Mouse (Mus musculus) myocyte (in vitro differentiated cells): ENCODE results near the gene Prkag2. TPM values are rescaled to one million over a fixed set of nuclear protein-coding genes. Genes with fewer than 3 reads are reported as not detected.

Experiments used
- H3K27me3 ChIP-seq: one replicate; pipeline ENCODE4 v1.6.1; 2011; ENCODE audit not compliant: control insufficient read depth, insufficient read depth, insufficient read length
- H3K36me3 ChIP-seq: one replicate; pipeline ENCODE4 v1.6.1; 2011; ENCODE audit not compliant: control insufficient read depth, insufficient read depth
- H3K4me2 ChIP-seq: one replicate; pipeline ENCODE4 v1.6.1; 2011; ENCODE audit warnings: low read depth, control low read depth
- H3K4me3 ChIP-seq: one replicate; pipeline ENCODE4 v1.5.1; 2011; ENCODE audit warnings: mild to moderate bottlenecking, control low read depth, moderate library complexity
- H3K79me2 ChIP-seq: one replicate; pipeline ENCODE4 v1.6.1; 2011; ENCODE audit not compliant: control insufficient read depth, insufficient read depth
- H3ac ChIP-seq: one replicate; pipeline ENCODE4 v1.6.1; 2011; ENCODE audit not compliant: control insufficient read depth, insufficient read length
- CEBPB ChIP-seq: IDR thresholded peaks from 2 replicates; pipeline ENCODE4 v1.6.1; 2011; ENCODE audit warnings: mild to moderate bottlenecking, moderate library complexity; ENCODE audit not compliant: poor library complexity, insufficient read depth, severe bottlenecking
- E2F4 ChIP-seq: IDR thresholded peaks from one replicate; pipeline ENCODE4 v1.6.1; 2011; ENCODE audit warnings: mild to moderate bottlenecking, control low read depth, moderate library complexity; ENCODE audit not compliant: insufficient read depth
- MAX ChIP-seq: IDR thresholded peaks from one replicate; pipeline ENCODE4 v1.6.1; 2011; ENCODE audit warnings: low read depth, mild to moderate bottlenecking, control low read depth
- MYOD1 ChIP-seq, 3 experiments: IDR thresholded peaks; one replicate each; pipeline ENCODE4 v1.6.1; 2011; ENCODE audit warnings: control low read depth in 2 of 3, low read depth in 2 of 3, mild to moderate bottlenecking in 2 of 3, moderate library complexity in 1 of 3; ENCODE audit not compliant: insufficient read length in 2 of 3, control insufficient read depth in 1 of 3
- MYOG ChIP-seq, 3 experiments: IDR thresholded peaks; one replicate each; pipeline ENCODE4 v1.6.1; 2011; ENCODE audit warnings: control low read depth in 2 of 3, low read depth in 2 of 3, mild to moderate bottlenecking in 2 of 3; ENCODE audit not compliant: insufficient read length in 2 of 3, control insufficient read depth in 1 of 3, insufficient read depth in 1 of 3
- POLR2A ChIP-seq: IDR thresholded peaks from one replicate; pipeline ENCODE4 v1.6.1; 2011; ENCODE audit warnings: low read depth, mild to moderate bottlenecking, control low read depth, moderate library complexity; ENCODE audit not compliant: insufficient read length
- POLR2AphosphoS2 ChIP-seq: IDR thresholded peaks from one replicate; pipeline ENCODE4 v1.6.1; 2011; ENCODE audit warnings: low read depth, control low read depth; ENCODE audit not compliant: insufficient read length
- REST ChIP-seq: IDR thresholded peaks from one replicate; pipeline ENCODE4 v1.6.1; 2011; ENCODE audit warnings: mild to moderate bottlenecking, control low read depth, moderate library complexity; ENCODE audit not compliant: insufficient read depth, insufficient read length
- SRF ChIP-seq: IDR thresholded peaks from one replicate; pipeline ENCODE4 v1.6.1; 2011; ENCODE audit warnings: low read depth; ENCODE audit not compliant: control insufficient read depth, insufficient read length
- TCF12 ChIP-seq: IDR thresholded peaks from one replicate; pipeline ENCODE4 v1.6.1; 2011; ENCODE audit warnings: mild to moderate bottlenecking, control low read depth; ENCODE audit not compliant: poor library complexity, insufficient read depth, severe bottlenecking
- TCF3 ChIP-seq: IDR thresholded peaks from one replicate; pipeline ENCODE4 v1.6.1; 2011; ENCODE audit warnings: low read depth, control low read depth; ENCODE audit not compliant: insufficient read length
- USF1 ChIP-seq: IDR thresholded peaks from one replicate; pipeline ENCODE4 v1.6.1; 2011; ENCODE audit warnings: low read depth, mild to moderate bottlenecking, control low read depth, moderate library complexity
- polyA plus RNA-seq: library from polyadenylated mRNA; unstranded; fragments of >200 nt; fragmentation: generic; extraction: Trizol; gene quantifications from one replicate; pipeline ENCODE4 v1.2.1, GENCODE M21; 2012; ENCODE audit warnings: missing spikeins

The Prkag2 gene
- polyA plus RNA-seq, 1 experiment: 5.8 TPM

DNA sequence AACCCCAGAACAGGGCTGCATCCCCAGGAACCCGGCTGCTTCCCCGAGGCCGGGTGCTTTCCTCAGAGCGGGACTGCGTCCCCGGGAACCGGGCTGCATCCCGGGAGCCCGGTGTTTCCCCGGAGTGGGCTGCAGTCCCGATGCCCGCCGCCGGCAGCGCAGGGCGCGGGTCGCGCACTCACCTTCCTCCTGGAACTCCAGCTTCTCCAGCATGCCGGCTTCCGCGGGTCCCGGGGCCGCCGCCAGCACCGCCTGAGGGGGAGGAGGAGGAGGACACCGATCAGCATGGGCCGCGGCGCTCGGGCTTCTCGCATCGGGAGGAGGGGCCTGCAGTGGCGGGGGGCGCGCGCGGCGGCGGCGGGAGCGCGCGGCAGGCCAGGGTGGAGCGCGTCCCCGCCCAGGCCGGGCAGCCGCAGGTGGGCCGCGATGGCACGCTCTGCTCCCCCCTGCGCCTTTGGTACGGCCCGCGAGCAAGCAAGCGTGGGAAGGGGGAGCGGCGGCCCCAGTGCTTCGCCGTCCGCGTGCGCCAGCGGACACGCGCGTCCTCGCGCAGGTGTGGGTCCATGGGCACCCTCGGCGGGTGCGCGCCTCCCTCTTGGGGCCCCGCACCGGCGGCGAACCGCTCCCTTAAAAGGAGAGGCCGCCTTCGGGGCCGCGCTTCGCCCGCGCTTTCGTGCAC is 192.2 kb downstream of the Prkag2 start:
- Histone ChIP-seq H3ac (peak overlapping the region; percentile 48), H3K4me3 (peak overlapping the region; percentile 33), H3K79me2 (no peaks in the 10 kb centered on the region), H3K36me3 (no peaks in the 10 kb centered on the region), H3K4me2 (peak overlapping the region; percentile 89), H3K27me3 (no peaks in the 10 kb centered on the region)
- no peak for TF ChIP-seq CEBPB
- no peak for TF ChIP-seq REST
- TF ChIP-seq TCF3: no peak

DNA sequence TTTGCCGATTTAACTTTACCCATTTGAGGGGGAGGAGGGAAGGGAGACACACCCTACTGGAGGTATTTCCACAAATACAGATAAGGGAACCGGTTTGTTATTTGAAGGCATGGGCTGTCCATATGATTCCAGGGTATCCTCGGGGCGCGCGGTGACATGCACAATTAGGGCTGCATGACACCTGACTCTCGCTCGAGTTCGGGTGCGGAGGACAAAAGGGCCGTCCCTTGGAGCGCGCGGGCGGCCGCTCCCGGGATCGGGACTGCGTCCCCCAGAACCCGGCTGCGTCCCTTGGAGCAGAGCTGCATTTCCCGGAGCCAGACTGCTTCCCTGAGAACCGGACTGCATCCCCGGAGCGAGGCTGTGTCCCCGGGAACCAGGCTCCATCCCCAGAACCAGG is 192.7 kb downstream of the Prkag2 start:
- TF ChIP-seq MAX (no peak), POLR2A (no peak), REST (no peak), POLR2AphosphoS2 (no peak), E2F4 (no peak), TCF3 (no peak), CEBPB (no peak), USF1 (no peak), MYOG (IDR thresholded peaks at IDR 0.05; ENCODE audit: control insufficient read depth in 1 of 3, insufficient read depth in 1 of 3, insufficient read length in 2 of 3, low read depth in 2 of 3) (no peak), SRF (no peak), TCF12 (no peak), MYOD1 (IDR thresholded peaks at IDR 0.05; ENCODE audit: control insufficient read depth in 1 of 3, insufficient read length in 2 of 3, low read depth in 2 of 3) (no peak)

DNA sequence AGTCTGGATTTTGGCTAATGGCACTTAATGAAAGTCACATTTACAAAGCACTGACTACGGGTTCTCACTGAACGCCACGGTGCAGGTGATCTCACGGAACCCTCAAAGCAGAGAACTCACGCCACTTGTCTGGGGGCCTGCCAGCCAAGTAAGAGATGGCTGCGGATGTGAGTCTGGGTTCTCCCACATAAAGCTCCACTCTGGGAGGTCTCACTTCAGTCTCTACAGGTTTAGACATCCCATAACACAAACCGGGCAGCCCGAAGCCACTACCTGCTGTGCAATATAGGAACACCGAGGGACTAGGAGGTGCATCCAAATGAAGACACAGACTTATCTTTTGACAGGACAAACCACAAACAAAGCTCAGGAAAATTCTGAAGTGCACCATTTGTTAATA is 193.6 kb downstream of the Prkag2 start:
- Histone ChIP-seq H3K4me3 (no peak overlapping the region), H3K36me3 (no peaks in the 10 kb centered on the region)

More for the DNA sequence above, 192.7 kb downstream of the Prkag2 start:
- H3K4me2 ChIP-seq: peak overlapping the region; percentile 89
- H3K4me3 ChIP-seq: peak overlapping the region; percentile 33
- H3K79me2 ChIP-seq: no peaks in the 10 kb centered on the region
- H3K36me3 ChIP-seq: no peaks in the 10 kb centered on the region
- H3ac ChIP-seq: peak overlapping the region; percentile 48
- no peaks in the 10 kb centered on the region for H3K27me3 ChIP-seq

DNA sequence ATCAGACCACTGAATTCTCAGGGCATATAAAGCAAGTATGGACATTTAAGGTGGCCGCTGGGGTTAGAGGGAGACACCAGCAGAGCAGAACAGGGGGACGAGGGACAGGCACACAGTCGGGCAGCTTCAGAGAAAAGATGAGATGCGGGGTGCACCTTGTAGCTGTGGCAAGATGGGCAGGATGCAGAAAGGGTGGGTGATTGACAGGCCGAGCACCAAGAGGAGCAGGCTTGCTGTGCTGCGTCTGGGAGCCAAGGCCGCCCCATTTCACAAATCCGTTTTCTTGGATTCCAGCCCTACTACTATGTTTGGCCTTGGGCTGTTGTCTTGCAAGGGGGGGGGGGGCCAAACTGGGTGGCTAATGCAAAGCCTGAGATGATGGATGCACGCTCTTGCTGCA is 195.5 kb downstream of the Prkag2 start:
- Histone ChIP-seq H3K36me3 (no peaks in the 10 kb centered on the region), H3K4me2 (no peak overlapping the region), H3K4me3 (no peak overlapping the region), H3ac (no peak overlapping the region), H3K79me2 (no peaks in the 10 kb centered on the region), H3K27me3 (no peaks in the 10 kb centered on the region)
- no peak for TF ChIP-seq REST
- TF ChIP-seq USF1: no peak
- TF ChIP-seq POLR2AphosphoS2: no peak
- no peak for TF ChIP-seq MYOD1 (IDR thresholded peaks at IDR 0.05; ENCODE audit: control insufficient read depth in 1 of 3, insufficient read length in 2 of 3, low read depth in 2 of 3)
- no peak for TF ChIP-seq SRF

More for the DNA sequence above, 193.6 kb downstream of the Prkag2 start:
- peak overlapping the region; percentile 89 for H3K4me2 ChIP-seq
- TF ChIP-seq POLR2A: no peak
- no peak for TF ChIP-seq E2F4
- no peak for TF ChIP-seq REST
- TF ChIP-seq USF1: no peak
- TF ChIP-seq SRF: no peak
- TF ChIP-seq MYOG (IDR thresholded peaks at IDR 0.05; ENCODE audit: control insufficient read depth in 1 of 3, insufficient read depth in 1 of 3, insufficient read length in 2 of 3, low read depth in 2 of 3): no peak
- TF ChIP-seq MAX: no peak
- no peak for TF ChIP-seq POLR2AphosphoS2
- no peak for TF ChIP-seq CEBPB
- TF ChIP-seq TCF3: no peak
- TF ChIP-seq MYOD1 (IDR thresholded peaks at IDR 0.05; ENCODE audit: control insufficient read depth in 1 of 3, insufficient read length in 2 of 3, low read depth in 2 of 3): no peak
- no peak for TF ChIP-seq TCF12
- H3K79me2 ChIP-seq: no peaks in the 10 kb centered on the region
- H3K27me3 ChIP-seq: no peaks in the 10 kb centered on the region
- H3ac ChIP-seq: no peak overlapping the region

DNA sequence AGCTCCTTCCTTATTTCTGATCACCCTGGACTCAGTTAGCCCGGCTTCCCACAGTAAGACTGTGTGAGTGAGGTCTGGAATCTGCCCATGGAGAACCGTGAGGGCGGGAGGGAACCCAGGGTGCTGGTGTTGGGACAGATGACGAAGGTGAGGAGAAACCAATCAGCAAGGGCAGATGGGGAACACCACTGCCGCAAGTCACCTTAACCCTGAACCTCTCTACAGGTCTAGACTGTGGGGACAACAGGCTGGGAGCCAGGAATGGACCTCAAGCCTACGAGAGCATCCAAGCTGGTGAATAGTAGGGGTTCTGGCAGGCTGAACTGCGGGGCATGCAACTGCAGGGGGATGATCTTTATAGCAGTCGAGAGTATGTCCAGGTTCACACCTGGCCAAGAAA is 196.0 kb downstream of the Prkag2 start:
- Histone ChIP-seq H3K4me2 (no peak overlapping the region), H3K79me2 (no peaks in the 10 kb centered on the region), H3ac (no peak overlapping the region), H3K27me3 (no peaks in the 10 kb centered on the region), H3K36me3 (no peaks in the 10 kb centered on the region), H3K4me3 (no peak overlapping the region)
- TF ChIP-seq TCF3: no peak
- no peak for TF ChIP-seq E2F4
- no peak for TF ChIP-seq TCF12
- TF ChIP-seq USF1: no peak
- TF ChIP-seq POLR2A: no peak
- TF ChIP-seq REST: no peak
- no peak for TF ChIP-seq MYOG (IDR thresholded peaks at IDR 0.05; ENCODE audit: control insufficient read depth in 1 of 3, insufficient read depth in 1 of 3, insufficient read length in 2 of 3, low read depth in 2 of 3)
- no peak for TF ChIP-seq SRF
- TF ChIP-seq MYOD1 (IDR thresholded peaks at IDR 0.05; ENCODE audit: control insufficient read depth in 1 of 3, insufficient read length in 2 of 3, low read depth in 2 of 3): no peak
- TF ChIP-seq MAX: no peak
- TF ChIP-seq CEBPB: no peak
- no peak for TF ChIP-seq POLR2AphosphoS2
